Mouse (Mus musculus): Measurements from ENCODE around the gene Klhl26. TPM values are rescaled to one million over a fixed set of nuclear protein-coding genes. Genes with fewer than 3 reads are reported as not detected.
A peak's percentile ranks its signal among the peaks of the same experiment; 100 is the strongest.

The Klhl26 gene
- polyA plus RNA-seq, 1 experiment from 2014 or later = 28.2 TPM

GRCm38 (mm10) chr8:70435156-70435555 lies 41.6 kb downstream of the Klhl26 start:
- Histone ChIP-seq H3K9ac (no peak overlapping the region), H3K36me3 (peaks cover 4% of the 10 kb centered on the region; the same call in 1 of the 2 replicates), H3K4me3 (no peak overlapping the region), H3K9me3 (no peaks in the 10 kb centered on the region), H3K4me2 (no peak overlapping the region), H3K27ac (no peak overlapping the region), H3K4me1 (peaks cover 16% of the 10 kb centered on the region), H3K27me3 (no peaks in the 10 kb centered on the region)
- WGBS = 90% methylated on average over 5 of the region's 5 CpGs
- no peak for ATAC-seq (ENCODE audit: insufficient number of reproducible peaks, low FRiP score, low TSS enrichment, low read depth)

DNA sequence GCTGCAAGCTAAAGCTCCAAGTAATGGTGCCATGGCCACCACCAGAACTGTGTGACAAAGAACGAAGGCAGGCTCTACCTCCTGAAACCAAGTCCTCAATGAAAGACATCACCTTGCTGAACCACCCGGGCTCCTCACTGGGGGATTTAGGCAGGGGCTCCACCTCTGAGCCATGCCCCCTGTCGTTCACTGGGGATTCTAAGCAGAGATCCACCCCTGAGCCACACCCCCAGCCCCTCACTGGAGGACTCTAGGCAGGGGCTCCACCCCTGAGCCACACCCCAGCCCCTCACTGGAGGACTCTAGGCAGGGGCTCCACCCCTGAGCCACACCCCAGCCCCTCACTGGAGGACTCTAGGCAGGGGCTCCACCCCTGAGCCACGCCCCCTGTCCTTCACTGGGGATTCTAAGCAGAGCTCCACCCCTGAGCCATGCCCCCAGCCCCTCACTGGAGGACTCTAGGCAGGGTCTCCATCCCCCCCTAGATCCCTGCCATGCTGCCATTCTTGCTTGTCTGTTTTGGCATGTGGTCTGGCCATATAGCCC lies 43.7 kb downstream of the Klhl26 start:
- no peak overlapping the region for H3K27ac ChIP-seq
- no peaks in the 10 kb centered on the region for H3K27me3 ChIP-seq
- peaks cover 4% of the 10 kb centered on the region; the same call in 1 of the 2 replicates for H3K36me3 ChIP-seq
- ATAC-seq (ENCODE audit: insufficient number of reproducible peaks, low FRiP score, low TSS enrichment, low read depth) = no peak
- no peak overlapping the region for H3K4me2 ChIP-seq
- no peaks in the 10 kb centered on the region for H3K9me3 ChIP-seq
- H3K4me1 ChIP-seq = peaks cover under 1% of the 10 kb centered on the region
- H3K9ac ChIP-seq = no peak overlapping the region
- H3K4me3 ChIP-seq = no peak overlapping the region
- 38% methylated on average over 4 of the region's 4 CpGs for WGBS

DNA sequence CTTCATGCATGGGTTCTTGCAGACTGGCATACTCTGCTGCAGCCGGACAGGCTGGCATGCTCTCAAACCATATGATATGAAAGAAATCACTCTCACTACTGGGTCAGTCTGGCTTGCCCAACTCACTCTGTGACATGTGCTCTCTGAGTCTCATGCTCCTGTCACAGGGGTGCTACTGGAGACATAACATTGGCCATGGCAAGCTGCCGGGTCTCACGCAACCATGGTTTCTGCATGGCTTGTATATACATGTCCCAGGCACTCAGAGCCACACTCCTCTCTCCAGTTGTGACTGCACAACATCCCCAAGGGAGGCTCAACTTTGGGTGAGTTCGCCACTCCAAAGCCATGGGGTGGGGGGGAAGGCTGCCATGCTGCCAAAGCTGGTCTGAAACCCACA lies 45.6 kb downstream of the Klhl26 start:
- Histone ChIP-seq H3K4me2 (no peak overlapping the region), H3K4me1 (no peaks in the 10 kb centered on the region), H3K36me3 (peaks cover 4% of the 10 kb centered on the region; the same call in 1 of the 2 replicates), H3K9me3 (no peaks in the 10 kb centered on the region), H3K9ac (no peak overlapping the region), H3K27ac (no peak overlapping the region), H3K27me3 (no peaks in the 10 kb centered on the region), H3K4me3 (no peak overlapping the region)
- WGBS = 94% methylated on average over 4 of the region's 4 CpGs
- ATAC-seq (ENCODE audit: insufficient number of reproducible peaks, low FRiP score, low TSS enrichment, low read depth) = no peak

GRCm38 (mm10) chr8:70426300-70426907 lies 50.4 kb downstream of the Klhl26 start:
- Histone ChIP-seq H3K4me2 (no peak overlapping the region), H3K9ac (no peak overlapping the region), H3K4me3 (no peak overlapping the region), H3K27me3 (no peaks in the 10 kb centered on the region), H3K27ac (no peak overlapping the region), H3K4me1 (no peaks in the 10 kb centered on the region; the same call in 1 of the 2 replicates), H3K9me3 (no peaks in the 10 kb centered on the region), H3K36me3 (no peaks in the 10 kb centered on the region)
- no peak for ATAC-seq (ENCODE audit: insufficient number of reproducible peaks, low FRiP score, low TSS enrichment, low read depth)
- WGBS = 87% methylated on average over 2 of the region's 2 CpGs

GRCm38 (mm10) chr8:70422722-70423121 lies 54.0 kb downstream of the Klhl26 start:
- H3K36me3 ChIP-seq = no peaks in the 10 kb centered on the region
- H3K27ac ChIP-seq = no peak overlapping the region
- H3K9me3 ChIP-seq = no peaks in the 10 kb centered on the region
- H3K4me2 ChIP-seq = no peak overlapping the region
- H3K9ac ChIP-seq = 0 out of 2 replicates have a peak overlapping the region, but pooled peaks have one; percentile 14
- ATAC-seq (ENCODE audit: insufficient number of reproducible peaks, low FRiP score, low TSS enrichment, low read depth) = no peak
- peaks cover 26% of the 10 kb centered on the region for H3K4me1 ChIP-seq
- WGBS = 81% methylated on average over 2 of the region's 2 CpGs
- no peak overlapping the region for H3K4me3 ChIP-seq
- no peaks in the 10 kb centered on the region for H3K27me3 ChIP-seq

- Histone ChIP-seq H3K9me3 (no peaks in the 10 kb centered on the region), H3K27ac (no peak overlapping the region), H3K27me3 (no peaks in the 10 kb centered on the region), H3K4me2 (no peak overlapping the region), H3K9ac (no peak overlapping the region), H3K4me1 (peaks cover 38% of the 10 kb centered on the region), H3K36me3 (no peaks in the 10 kb centered on the region), H3K4me3 (no peak overlapping the region)
- no peak for ATAC-seq (ENCODE audit: insufficient number of reproducible peaks, low FRiP score, low TSS enrichment, low read depth)
- 75% methylated on average over 18 of the region's 18 CpGs for WGBS
Observed at GRCm38 (mm10) chr8:70421349-70422104, 55.2 kb downstream of the Klhl26 start.

GRCm38 (mm10) chr8:70419879-70420643 lies 56.7 kb downstream of the Klhl26 start:
- 77% methylated on average over 11 of the region's 11 CpGs for WGBS
- H3K36me3 ChIP-seq = no peaks in the 10 kb centered on the region
- H3K4me1 ChIP-seq = peaks cover 48% of the 10 kb centered on the region
- no peaks in the 10 kb centered on the region for H3K27me3 ChIP-seq
- H3K27ac ChIP-seq = no peak overlapping the region
- H3K4me2 ChIP-seq = no peak overlapping the region
- no peak overlapping the region for H3K4me3 ChIP-seq
- H3K9ac ChIP-seq = no peak overlapping the region
- no peak for ATAC-seq (ENCODE audit: insufficient number of reproducible peaks, low FRiP score, low TSS enrichment, low read depth)
- H3K9me3 ChIP-seq = no peaks in the 10 kb centered on the region

DNA sequence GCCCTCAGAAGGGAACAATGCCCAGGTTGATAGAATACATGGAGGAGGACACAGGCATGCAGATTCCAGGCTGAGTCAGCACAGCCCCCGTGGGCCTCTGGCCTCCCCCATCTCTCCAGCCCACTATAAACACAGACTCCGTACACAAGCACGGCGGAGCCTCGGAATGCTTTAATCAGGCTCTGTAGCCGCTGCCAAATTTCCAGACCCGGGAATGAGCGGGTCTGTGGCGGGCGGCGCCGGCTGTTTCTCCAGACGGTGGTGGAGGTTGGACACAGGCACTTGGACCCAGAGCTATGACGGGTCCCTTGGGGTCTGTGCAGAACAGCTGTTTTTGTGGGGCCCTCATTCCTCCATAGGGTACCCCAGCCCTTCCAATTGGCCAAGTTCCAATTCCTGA lies 57.8 kb downstream of the Klhl26 start:
- H3K4me2 ChIP-seq = no peak overlapping the region
- no peaks in the 10 kb centered on the region for H3K9me3 ChIP-seq
- no peak overlapping the region for H3K9ac ChIP-seq
- peak; percentile 35; the same call in 1 of the 2 replicates for ATAC-seq (ENCODE audit: insufficient number of reproducible peaks, low FRiP score, low TSS enrichment, low read depth)
- H3K36me3 ChIP-seq = no peaks in the 10 kb centered on the region
- no peaks in the 10 kb centered on the region for H3K27me3 ChIP-seq
- H3K4me3 ChIP-seq = no peak overlapping the region
- H3K4me1 ChIP-seq = peaks cover 48% of the 10 kb centered on the region
- WGBS = 21% methylated on average over 14 of the region's 14 CpGs
- no peak overlapping the region for H3K27ac ChIP-seq

DNA sequence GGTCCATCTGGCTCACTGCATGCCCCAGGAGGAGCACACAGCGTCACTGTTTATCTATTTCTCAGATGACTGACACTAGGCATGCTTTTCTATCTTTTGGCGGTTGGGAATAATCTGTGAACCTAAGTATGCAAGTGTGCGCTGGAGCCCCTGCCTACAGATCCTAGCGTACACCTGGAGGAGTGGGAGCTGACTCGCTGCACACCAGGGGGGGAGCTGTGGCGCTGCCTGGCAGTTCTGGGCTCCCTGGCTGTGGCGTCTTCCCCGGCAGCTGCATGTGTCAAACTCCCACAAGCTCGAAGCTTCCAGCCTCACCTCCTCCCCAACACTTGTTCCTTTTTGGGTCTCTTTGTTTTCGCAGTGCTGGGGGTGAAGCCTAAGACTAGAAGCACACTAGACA lies 58.9 kb downstream of the Klhl26 start:
- peaks cover 48% of the 10 kb centered on the region for H3K4me1 ChIP-seq

DNA sequence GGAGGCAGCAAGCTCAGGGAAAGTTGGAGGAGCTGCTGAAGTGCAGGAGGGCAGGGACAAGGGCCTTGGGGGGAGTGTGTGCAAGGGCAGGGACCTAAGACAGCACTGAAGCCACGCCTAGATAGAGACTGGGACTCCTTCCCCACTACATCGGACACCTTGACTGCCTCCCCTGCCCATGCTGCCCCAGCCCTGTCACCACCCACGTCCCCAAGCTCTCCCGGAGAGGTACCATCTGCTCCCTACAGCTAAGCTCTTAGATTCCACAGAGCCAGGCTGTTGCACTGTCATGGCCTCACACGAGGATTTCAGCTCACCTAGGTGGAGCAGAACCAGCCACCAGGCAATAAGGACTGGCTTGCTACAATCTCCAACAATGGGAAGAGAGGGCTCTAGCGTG lies 59.8 kb downstream of the Klhl26 start:
- 0 out of 2 replicates have a peak, but pooled peaks cover 3% of the 10 kb centered on the region for H3K36me3 ChIP-seq
- H3K4me3 ChIP-seq = no peak overlapping the region
- no peak overlapping the region for H3K9ac ChIP-seq
- no peak overlapping the region for H3K4me2 ChIP-seq
- H3K27me3 ChIP-seq = no peaks in the 10 kb centered on the region
- H3K9me3 ChIP-seq = no peaks in the 10 kb centered on the region
- WGBS = 57% methylated on average over 6 of the region's 6 CpGs
- peak overlapping the region; percentile 4; the same call in 1 of the 2 replicates for H3K27ac ChIP-seq
- no peak for ATAC-seq (ENCODE audit: insufficient number of reproducible peaks, low FRiP score, low TSS enrichment, low read depth)
- peaks cover 48% of the 10 kb centered on the region for H3K4me1 ChIP-seq

More for the DNA sequence above, 58.9 kb downstream of the Klhl26 start:
- no peak overlapping the region for H3K4me3 ChIP-seq
- no peak for ATAC-seq (ENCODE audit: insufficient number of reproducible peaks, low FRiP score, low TSS enrichment, low read depth)
- H3K9me3 ChIP-seq = no peaks in the 10 kb centered on the region
- no peak overlapping the region for H3K4me2 ChIP-seq
- 45% methylated on average over 10 of the region's 10 CpGs for WGBS
- H3K27ac ChIP-seq = 0 out of 2 replicates have a peak overlapping the region, but pooled peaks have one; percentile 43
- H3K27me3 ChIP-seq = no peaks in the 10 kb centered on the region
- H3K9ac ChIP-seq = no peak overlapping the region
- 0 out of 2 replicates have a peak, but pooled peaks cover 2% of the 10 kb centered on the region for H3K36me3 ChIP-seq

DNA sequence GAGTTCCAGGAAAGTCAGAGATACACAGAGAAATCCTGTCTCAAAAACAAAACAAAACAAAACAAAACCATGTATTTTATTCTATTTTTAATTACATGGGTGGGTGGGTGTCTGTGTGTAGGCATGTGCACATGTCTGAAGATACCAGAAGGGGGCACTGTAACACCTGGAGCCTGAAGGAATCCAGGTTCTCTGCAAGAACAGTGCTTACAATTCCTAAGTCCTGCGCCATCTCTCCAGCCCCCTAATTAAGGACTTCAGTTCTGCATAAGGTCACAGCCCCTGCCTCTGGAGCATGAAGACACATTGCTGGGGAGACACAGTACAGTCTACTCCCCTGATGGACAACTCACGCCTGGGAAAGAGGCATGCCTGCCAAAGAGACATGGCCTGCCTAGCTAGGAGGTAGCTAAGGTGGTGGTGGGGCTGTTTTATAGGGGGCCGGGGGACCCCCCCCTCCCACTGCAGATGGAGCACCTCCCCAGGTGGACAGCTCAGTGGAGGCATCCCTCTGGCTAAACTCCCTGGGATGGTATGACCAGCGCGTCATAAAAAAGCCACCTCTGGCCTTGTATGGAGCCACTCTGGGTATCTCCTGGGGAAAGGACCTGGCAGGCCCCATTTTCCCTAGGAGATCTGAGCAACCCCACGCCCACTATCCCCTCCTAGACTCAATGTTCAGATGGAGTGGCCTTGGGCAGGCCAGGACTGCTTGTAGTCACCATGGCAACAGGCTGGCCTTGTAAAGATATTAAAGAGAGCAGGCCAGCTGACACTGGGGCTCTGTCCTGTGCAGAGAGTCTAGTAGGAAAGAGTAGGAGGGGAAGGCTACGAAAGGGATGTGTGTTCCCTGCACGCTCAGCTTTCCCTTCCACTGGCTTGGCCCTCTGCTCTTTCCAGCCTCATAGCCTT lies 61.0 kb downstream of the Klhl26 start:
- no peak overlapping the region for H3K4me3 ChIP-seq
- no peaks in the 10 kb centered on the region for H3K9me3 ChIP-seq
- no peak overlapping the region for H3K4me2 ChIP-seq
- H3K9ac ChIP-seq = no peak overlapping the region
- H3K27ac ChIP-seq = peak overlapping the region; percentile 47
- 58% methylated on average over 8 of the region's 8 CpGs for WGBS
- ATAC-seq (ENCODE audit: insufficient number of reproducible peaks, low FRiP score, low TSS enrichment, low read depth) = peak; percentile 38; the same call in 1 of the 2 replicates
- H3K27me3 ChIP-seq = no peaks in the 10 kb centered on the region
- 0 out of 2 replicates have a peak, but pooled peaks cover 3% of the 10 kb centered on the region for H3K36me3 ChIP-seq
- peaks cover 56% of the 10 kb centered on the region for H3K4me1 ChIP-seq

Data from limb, embryonic 15.5 days (tissue).